Mouse (Mus musculus) heart, postnatal 0 days (tissue): Measurements from ENCODE around the gene Dhdh.

Experiments used
- CTCF ChIP-seq: IDR thresholded peaks from 2 replicates; pipeline ENCODE4 v1.5.1; 2016; ENCODE audit warnings: antibody characterized with exemption, control low read depth, low read depth
- EP300 ChIP-seq: IDR thresholded peaks from 2 replicates; pipeline ENCODE4 v1.6.1; 2016; ENCODE audit warnings: antibody characterized with exemption, low read depth

- no peak for TF ChIP-seq EP300
- TF ChIP-seq CTCF = no peak
Observed at GRCm38 (mm10) chr7:45530643-45531042, 42.0 kb upstream of the Dhdh start.
